Mouse (Mus musculus) right cerebral cortex, postnatal 14 days (tissue): ENCODE data around the gene Arid3a.
"Not testable (repeated sequence)": the region's sequence is repeated elsewhere in the genome, so short reads cannot be mapped to it uniquely, and the experiment has no call there.

Experiments used
- DNase-seq: peaks from one replicate; pipeline ENCODE4 v3.0.0; 2022

The Arid3a gene

DNA sequence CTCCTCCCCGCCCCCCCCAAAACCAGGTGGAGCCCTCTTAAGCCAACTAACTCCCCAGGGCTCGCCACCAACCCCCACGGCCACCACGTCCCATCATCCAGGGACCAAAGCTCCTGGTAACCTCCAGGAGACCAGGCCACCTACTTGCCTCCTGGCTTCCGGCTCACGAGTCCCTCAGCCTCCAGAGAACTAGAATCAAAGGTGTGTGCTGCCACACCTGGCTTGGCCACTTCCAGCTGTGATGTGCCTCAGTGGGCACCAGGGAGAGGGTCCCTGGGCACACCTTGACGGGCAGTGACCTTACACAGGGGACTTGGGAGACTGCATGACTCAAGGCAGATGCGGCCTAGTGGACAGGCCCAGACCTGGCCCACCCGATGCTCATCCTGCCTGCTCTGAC lies 28.8 kb downstream of the Arid3a start:
- no peak for DNase-seq

DNA sequence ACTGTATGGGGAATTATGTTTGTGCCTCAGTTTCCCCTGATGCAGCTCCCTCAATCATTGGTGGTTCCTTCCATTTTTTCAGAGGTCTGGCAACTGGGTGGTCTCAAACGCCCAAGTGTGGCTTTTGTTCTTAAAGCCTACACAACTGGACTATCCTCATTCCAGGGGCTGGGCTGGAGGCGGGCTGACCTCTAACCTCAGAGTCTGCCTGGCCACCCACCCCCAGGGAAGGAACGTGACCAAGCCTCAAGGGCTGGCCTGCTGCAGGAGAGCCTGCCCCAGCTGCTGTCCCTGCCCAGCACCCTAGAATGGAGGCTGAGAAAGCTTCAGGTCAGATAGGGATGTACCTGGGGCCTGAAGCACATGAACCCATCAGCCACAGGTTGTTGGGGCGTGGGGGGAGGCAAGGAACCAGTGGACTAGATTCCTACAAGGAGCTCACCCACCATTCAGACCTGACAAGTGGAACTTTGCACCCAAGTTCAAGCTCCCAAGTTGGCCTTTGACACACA lies 29.9 kb downstream of the Arid3a start:
- DNase-seq = no peak

DNA sequence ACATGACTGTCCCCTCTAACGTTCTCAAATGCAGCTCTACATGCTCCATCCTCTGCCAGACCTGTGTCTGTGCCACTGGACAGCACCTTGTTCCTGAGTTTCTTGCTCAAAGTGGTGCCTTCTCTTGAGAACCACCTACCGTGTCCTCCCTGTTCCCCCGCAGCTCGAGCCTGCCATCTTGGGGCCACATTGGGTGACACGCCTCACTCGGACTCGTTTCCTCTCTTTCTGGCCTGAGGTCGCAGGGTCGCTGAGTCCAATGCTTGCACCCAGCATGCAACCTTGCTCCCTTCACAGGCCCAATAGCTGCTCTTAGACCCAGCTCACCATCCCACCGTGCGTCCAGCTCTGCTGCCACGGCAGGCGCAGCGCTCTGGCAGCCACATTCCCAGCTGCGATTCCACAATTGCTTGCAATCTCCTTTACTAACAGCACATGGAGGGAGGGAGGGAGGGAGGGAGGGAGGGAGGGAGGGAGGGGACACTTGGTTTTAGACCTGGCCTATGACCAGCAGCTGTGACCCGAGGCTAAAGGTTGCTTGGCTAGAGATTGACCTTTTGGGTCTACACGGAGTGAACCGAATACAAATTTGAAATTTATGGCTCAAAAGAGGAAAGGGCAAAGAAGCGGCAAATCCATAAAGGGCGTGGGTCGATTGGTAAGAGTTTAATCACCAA lies 31.4 kb downstream of the Arid3a start:
- DNase-seq = peak; percentile 74

DNA sequence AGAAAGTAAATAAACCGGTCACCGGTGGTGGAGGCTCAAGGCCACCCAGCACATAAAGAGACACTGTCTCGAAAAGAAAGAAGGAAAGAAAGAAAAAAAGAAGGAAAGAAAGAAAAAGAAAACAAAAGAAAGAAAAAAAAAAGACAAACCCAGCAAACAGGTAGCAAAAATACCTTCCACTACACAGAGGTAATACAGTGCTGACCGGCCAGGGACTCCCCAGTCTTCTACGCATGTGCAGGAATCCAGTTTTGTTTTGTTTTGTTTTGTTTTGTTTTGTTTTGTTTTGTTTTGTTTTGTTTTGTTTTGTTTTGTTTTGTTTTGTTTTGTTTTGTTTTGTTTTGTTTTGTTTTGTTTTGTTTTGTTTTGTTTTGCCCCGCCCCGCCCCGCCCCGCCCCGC lies 32.6 kb downstream of the Arid3a start:
- DNase-seq = not testable (repeated sequence)

DNA sequence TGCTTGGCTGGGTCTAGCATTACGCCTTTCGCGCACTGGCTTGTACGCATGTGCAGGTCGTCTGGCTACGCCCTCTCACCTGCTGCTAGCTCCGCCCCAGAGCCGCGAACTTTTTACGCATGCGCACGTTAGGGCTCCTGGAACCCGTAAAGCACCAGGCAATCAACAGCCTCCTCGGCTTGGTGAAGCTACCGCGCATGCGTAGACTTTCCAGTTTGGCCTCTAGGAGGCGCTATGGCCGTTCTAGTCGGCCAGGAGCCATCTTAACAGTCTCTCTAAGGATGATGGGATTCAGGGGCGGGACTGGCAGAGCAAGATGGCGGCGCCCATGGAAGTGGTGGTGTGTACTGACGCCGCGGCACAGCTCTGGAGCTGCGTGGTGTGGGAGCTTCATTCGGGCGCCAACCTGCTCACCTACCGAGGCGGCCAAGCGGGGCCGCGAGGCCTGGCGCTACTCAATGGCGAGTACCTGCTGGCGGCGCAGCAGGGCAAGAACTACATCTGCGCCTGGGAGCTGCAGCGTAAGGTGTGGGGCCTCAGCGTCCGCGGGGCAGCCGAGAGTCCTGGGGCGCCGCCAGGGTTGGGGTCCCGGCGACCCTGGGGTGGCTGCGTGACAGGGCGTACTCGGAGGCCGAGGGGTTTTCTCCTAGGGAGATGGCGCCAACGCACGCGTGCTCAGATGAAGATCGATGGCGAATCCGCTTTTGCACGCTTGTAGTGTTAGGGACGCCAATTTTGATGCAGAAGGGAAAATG lies 33.2 kb downstream of the Arid3a start, which contains the start of gene Wdr18:
Gene Wdr18 (plus strand): TSS at position 306 of the 755 bp plus-strand sequence.
- DNase-seq = peak; percentile 98

DNA sequence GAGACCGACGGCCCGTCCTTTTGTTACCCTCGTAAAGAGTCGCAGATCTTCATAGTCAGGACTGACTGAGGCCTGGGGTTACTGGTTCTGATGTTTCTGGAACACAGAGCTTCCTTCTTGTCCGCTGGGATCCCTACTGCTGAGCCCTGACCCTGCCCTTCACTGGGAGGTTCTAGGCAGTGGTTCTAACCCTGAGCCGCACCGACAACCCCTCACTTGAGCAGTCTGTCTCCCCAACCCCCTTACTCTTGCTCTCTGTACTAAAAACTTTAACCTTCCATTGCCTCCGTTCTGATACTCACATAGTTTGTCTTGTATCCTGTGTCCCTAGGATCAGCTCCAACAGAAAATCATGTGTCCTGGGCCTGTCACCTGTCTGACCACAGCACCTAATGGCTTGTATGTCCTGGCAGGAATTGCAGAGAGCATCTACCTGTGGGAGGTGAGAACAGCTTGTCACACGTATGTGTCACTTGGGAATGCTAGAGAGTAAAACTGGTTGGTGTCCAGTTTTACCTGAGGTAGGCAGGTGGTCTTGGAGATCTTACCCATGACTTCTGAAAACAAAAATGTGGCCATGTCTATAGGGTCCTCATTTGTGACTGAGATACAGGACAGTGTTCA lies 33.9 kb downstream of the Arid3a start:
- no peak for DNase-seq

DNA sequence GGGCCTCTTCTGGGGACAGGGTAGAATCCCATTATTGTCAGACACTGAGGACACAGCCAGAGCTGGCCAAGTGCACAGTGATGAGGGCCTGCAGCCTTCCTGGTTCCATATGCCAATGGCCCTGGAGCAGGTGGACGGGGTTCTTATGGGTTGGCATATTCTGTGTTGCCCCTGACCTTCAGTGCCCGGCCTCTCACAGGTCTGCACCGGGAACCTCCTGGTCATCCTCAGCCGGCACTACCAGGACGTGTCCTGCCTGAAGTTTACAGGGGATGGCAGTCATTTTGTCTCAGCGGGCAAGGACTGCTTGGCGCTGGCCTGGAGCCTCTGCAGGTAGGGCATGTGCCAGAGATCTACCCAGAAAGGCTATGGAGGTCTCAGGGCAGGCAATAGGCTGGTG lies 37.9 kb downstream of the Arid3a start:
- DNase-seq = no peak

DNA sequence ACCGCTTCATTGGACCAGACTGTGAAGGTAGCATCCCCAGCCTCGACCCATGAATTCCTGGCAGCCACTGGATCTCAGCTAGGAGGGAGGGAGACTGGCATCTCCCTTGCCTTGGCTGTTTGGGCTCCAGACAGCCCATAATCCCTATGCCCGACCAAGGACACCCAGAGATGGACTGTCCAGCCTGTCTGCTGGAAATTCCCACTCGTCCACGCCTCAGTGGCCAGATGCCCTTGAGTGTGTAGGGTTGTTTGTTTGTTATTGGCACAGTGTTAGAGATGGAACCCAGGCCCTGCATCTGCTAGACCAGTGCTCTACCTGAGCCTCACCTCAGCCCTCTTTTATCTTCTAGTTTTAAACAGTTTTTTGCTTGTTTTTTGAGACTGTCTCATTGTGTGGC lies 38.5 kb downstream of the Arid3a start:
- no peak for DNase-seq

DNA sequence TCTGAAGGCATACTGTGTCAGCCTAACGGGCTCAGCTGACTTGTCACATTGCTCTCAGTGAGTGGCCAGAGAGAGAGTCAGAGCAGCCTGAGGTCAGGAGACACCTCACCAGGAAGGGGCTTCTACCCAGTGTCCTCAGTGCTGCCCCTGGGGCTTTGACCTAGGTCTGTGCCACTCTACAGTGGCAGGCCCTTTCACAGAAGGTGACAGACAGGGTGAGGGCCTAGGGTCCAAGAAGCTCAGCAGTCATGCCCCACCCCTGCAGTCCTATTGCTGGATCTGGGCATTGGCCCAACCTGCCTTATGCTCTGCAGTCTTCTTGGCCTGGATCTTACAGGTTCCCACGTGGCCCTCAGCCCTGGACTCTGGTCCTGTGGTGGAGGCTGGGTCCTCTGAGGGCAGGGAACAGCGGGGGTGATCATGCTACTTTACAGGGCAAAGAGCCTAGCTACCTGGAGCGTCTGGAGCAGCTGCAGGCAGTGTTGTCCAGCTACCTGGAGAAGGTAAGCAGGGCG lies 40.1 kb downstream of the Arid3a start:
- DNase-seq = no peak

DNA sequence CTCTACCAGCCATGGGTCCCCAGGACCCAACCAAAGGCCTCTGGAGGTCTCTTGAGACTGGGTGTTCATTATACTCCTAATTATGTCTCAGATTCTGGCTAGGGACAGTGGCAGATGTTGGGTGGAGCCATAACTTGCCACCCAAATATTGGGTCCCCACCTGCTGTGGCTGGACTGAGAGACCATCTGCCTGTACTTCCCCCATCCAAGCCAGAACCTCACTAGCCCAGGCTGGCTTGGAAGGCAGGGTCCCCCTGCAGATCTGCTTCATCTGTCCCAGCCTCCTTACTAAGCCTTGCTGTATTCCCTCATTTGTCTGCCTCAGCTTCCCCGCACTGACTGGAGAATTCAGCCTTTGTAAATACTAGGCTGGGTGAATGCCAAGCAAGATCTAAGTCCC lies 41.3 kb downstream of the Arid3a start:
- DNase-seq = no peak

DNA sequence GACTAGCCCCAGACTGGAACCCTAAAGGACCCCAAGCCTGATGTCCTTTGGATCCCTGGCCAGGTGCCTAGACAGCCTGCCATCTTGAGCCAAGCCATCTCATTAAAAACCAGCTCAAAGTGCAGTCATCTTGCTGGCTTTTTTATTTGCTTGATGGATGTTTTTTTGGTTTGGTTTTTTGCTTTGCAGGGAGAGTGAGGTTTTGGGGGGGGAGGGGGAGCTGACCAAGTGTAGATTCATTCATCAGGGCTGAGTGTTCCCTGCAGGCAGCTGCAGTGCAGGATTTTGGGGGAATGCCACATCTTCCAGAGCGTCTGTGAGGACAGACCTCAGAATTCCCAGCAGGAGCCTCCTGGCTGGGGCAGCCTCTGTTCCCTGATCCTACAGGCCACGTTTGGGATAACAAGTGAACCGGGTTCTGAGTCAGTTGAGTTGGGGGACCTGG lies 42.3 kb downstream of the Arid3a start:
- DNase-seq = no peak

DNA sequence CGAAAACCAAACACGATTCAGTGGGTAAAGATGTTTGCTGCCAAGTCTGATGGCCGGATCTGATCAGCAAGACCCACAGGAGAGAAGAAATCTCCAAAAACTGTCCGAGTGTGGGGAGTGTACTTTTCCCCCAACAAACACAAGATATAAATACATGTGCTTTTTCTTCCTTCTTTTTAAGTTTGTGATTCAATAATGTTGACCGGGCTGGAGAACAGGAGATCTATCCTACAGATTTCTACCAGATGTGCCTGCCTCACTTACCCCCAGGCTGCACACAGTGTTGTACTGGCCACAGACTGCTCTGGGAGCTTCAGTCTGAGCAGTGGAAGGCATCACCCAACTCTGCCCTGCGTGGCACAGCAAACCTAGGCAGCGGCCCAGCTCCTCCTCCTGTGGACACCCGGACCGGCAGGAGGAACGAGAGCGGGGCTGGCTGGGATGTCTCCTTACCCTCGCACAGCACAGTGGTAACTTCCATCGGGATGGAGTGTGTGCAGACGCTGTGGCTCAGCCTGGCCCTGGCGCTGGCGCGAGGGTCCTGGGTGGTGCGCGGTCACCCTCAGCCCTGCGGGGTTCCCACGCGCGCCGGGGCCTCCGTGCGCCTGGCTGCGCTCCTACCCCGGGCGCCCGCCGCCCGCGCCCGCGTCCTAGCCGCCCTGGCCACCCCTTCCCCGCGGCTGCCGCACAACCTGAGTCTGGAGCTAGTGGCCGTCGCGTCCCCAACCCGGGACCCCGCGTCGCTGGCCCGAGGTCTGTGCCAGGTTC lies 43.8 kb downstream of the Arid3a start, which contains the start of gene Grin3b:
Gene Grin3b (plus strand): TSS at position 301 of the 768 bp plus-strand sequence.
- DNase-seq = no peak

DNA sequence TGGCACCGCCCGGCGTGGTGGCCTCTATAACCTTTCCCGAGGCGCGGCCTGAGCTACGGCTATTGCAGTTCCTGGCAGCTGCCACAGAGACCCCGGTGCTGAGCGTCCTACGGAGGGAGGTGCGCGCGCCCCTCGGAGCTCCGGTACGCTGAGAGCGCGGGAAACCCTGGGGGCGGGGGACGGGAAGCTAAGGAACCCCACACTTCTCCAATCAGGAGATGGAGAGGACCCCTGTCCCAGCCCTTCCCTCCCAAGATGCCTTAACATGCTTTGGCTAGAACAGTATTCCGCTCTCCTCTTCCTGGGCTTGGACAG lies 44.3 kb downstream of the Arid3a start:
- DNase-seq = no peak

DNA sequence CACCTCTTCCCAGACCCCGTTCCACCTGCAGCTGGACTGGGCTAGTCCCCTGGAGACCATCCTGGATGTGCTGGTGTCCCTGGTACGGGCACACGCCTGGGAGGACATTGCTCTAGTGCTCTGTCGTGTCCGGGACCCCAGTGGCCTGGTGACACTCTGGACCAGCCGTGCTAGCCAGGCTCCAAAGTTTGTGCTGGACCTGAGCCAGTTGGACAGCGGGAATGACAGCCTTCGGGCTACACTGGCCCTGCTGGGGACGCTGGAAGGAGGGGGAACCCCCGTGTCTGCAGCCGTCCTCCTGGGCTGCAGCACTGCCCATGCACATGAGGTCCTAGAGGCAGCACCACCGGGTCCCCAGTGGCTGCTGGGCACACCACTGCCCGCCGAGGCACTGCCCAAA lies 46.0 kb downstream of the Arid3a start:
- DNase-seq = no peak

DNA sequence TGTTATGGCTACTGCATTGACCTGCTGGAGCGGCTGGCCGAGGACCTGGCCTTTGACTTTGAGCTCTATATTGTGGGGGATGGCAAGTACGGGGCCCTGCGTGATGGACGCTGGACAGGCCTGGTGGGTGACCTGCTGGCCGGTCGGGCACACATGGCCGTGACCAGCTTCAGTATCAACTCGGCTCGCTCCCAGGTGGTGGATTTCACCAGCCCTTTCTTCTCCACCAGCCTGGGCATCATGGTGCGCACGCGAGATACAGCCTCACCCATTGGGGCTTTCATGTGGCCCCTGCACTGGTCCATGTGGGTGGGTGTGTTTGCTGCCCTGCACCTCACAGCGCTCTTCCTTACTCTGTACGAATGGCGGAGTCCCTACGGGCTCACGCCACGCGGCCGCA lies 47.2 kb downstream of the Arid3a start:
- no peak for DNase-seq

DNA sequence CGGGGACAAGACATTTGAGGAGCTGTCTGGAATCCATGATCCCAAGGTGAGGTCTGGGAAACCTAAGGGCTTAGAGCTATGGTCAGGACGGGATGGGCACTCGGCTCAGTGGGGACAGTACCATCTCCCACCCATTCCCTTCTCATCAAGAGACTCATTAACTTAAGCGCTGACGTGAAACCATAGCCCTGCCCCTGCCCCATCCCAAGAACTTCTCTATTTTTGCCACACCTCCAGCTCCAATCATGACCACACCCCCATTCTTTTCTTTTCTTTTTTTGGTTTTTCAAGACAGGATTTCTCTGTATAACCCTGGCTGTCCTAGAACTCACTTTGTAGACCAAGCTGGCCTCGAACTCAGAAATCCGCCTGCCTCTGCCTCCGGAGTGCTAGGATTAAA lies 47.8 kb downstream of the Arid3a start:
- no peak for DNase-seq

DNA sequence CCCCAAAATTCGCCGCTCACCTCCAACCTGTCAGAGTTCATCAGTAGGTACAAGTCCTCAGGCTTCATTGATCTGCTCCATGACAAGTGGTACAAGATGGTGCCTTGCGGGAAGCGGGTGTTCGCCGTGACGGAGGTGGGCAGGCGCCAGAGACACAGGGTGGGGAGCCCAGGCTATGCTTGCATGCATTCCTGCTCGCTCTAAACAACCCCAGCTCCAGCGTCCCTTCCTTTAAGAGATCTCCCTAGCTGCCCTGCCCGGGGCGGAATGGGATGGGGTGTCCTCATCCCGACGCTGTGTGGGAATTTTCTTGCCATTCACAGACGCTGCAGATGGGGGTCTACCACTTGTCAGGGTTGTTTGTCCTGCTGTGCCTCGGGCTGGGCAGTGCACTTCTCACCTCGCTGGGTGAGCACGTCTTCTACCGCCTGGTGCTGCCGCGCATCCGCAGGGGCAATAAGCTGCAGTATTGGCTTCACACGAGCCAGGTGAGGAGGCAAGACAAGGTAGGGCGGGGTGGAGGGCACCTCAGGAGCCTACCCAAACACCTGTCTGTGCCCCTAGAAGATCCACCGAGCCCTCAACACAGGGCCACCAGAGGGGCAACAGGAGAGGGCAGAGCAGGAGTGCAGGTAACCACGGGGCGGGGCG lies 49.4 kb downstream of the Arid3a start:
- no peak for DNase-seq

DNA sequence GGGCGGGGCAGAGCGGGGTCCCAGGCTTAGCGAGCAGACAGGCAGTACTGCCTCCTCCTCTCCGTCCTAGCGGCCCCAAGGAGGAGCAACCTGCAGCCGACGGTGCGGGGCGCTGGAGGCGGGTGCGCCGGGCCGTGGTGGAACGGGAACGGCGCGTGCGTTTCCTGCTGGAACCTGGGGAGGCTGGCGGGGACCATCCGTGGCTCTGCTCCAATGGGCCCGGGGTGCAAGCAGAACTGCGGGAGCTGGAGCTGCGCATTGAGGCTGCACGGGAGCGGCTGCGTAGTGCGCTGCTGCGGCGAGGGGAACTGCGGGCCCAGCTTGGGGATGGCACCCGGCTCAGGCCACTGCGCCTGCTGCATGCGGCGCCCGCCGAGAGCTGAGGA lies 49.9 kb downstream of the Arid3a start:
- no peak for DNase-seq

DNA sequence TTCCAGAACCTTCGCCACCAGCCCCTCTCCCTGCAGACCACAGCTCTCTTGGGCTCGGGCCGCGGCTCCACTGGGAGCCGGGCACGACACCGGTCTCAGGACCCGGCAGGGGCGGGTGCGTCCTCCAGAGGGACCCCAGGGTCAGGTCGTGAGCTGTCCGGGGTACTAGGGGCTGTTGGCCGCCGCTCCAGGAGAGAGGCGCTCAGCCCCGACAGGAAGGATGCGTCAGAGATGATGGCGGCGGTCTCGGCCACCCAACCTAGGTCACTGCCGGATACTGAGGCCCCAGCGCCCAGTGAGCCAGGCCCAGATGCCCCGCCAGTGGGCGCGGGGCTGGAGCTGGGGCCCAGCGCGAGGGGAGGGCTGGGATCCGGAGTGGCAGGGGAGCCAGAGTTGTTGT lies 50.5 kb downstream of the Arid3a start:
- DNase-seq = no peak

DNA sequence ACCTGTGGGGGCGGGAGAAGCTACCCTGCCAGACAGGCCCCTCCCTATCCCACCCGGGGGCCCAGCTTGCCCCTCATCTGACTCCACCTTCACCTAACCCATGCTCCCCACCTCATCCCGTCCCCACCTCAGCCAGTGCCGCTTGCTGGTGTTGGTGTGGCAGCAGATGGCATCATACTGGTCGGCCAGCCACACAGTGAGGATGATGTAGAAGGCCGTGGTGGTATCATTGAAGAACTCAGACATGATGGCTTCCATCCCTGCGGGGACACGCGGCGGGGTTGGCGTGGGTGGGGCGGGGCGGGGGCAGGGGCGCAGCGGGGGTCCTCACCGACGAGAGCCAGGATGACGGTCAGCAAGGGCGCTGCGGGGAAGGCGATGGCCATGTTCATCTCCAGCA lies 51.2 kb downstream of the Arid3a start:
- no peak for DNase-seq

DNA sequence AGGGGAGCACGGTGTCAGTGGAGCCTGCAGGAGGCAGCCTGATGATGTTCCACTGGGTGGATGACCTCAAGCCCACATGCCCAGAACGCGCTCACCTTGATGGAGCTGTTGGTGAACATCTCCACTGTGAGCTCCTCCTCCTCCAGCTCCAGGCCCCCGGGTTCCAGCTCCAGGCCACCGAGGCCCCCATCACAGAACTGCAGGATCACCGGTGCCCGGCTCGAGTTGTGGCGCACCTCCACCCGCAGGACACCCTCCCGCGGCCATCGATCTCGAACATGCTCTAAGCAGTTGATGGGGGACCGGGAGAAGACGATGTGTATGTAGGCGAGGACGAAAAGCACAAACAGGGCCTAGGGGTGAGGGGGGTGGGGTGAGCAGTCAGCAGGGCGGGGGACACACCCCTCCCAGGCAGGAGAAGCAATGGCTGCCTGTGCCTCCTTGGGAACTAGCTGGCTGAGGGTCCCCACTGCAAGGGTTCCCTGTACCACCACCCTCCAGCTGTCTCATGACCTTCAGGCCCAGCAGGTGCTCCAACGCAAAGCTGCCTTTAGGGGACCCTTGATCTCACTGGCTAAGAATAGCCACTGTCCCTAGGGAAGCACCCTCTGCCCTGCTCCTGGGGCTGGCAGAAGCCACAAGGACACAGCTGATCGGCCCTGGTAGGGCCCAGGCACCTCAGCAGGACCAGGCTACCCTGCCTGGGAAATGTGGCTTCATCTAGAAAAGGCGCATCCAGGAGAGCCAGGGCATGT lies 52.7 kb downstream of the Arid3a start:
- no peak for DNase-seq

DNA sequence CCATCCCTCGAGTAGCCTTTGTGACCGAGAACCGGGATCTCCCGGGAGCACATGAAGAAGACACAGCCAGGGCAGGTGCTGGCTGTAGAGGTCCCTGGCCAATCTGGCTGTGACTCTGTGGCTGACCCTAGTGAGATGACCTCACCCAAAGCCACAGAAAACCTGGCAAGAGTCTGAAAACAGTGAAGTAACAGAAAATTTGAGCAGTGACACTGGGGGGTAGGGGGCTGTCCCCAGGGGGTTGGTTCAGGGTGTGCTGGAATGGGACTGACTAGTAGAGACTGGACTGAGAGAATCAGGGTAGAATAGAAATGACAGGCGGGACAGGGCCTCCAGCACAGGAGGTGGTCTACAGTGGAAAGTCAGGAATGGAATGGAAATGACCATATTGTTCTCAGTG lies 56.4 kb downstream of the Arid3a start:
- DNase-seq = no peak
